9 mouse cellular contexts compared by ENCODE assay signal in genomic region chr8:117328758-117329157, GRCm38 (mm10).
A peak's percentile ranks its signal among the peaks of the same experiment; 100 is the strongest.
DNase-seq lines count a peak whose midpoint lies in the region; ATAC-seq and TF ChIP-seq lines count a peak whose summit lies in the region.
"Had no signal": no experiment of that assay in that cellular context is flagged by ENCODE, and none has a peak within 500 bp of the region (broad histone marks: within the 10 kb centered on the region; RNA-seq: fewer than 3 reads in every experiment).

No protein-coding gene starts in this region.

- intact Hi-C loops in heart, postnatal 14 days (cut with DNase I): no loop called here

- CTCF ChIA-PET in Patski (lab: Charles Lee): interaction anchor here (0.8 to 1.4 kb wide), 3 partner anchors 17 to 30 kb away, joined by 3 to 4 read pairs (median 3); no protein-coding TSS in a partner anchor

- H3K79me3 ChIP-seq in C2C12 (ENCODE audit: low read depth): peaks cover 7% of the 10 kb centered on the region

- in situ Hi-C loops in Patski (cut with MboI; ENCODE audit: low pct_unique_long_range_greater_than_20kb): no loop called here

- DNase-seq in layer of hippocampus, adult 2 months (ENCODE audit: low spot score in 2 of 2): no peak
- no peak for DNase-seq in layer of hippocampus, postnatal 14 days (ENCODE audit: low spot score in 2 of 2)
- DNase-seq in Patski (ENCODE audit: low read depth, low spot score): peak; percentile 81
- peak; percentile 57 to 78 for DNase-seq in kidney, postnatal 36 days
- no peak for DNase-seq in heart, postnatal 14 days
- DNase-seq in embryo, embryonic 10 days (ENCODE audit: low spot score): no peak
- no peak for DNase-seq in heart, embryonic 10.5 days (ENCODE audit: low spot score)
- DNase-seq: left cerebral cortex, postnatal 4 days had no signal

- ATAC-seq in Patski: peak; percentile 75

- H3K9me3 ChIP-seq in heart, embryonic 10.5 days: no peaks in the 10 kb centered on the region

- no peak overlapping the region for H3K4me3 ChIP-seq in layer of hippocampus, adult 2 months
- H3K4me3 ChIP-seq in C2C12 (ENCODE audit: insufficient read depth, poor library complexity, severe bottlenecking): no peak overlapping the region
- no peak overlapping the region for H3K4me3 ChIP-seq in heart, embryonic 10.5 days

- no peak for TF ChIP-seq CTCF in layer of hippocampus, adult 2 months (conservative IDR thresholded peaks at IDR 0.05)
- TF ChIP-seq CTCF in C2C12 (IDR thresholded peaks at IDR 0.05; ENCODE audit: control insufficient read depth, insufficient read depth, insufficient read length) (no peak), Patski (IDR thresholded peaks at IDR 0.05) (no peak)

- no peak overlapping the region for H3ac ChIP-seq in C2C12 (ENCODE audit: control insufficient read depth, insufficient read length, low read depth)

- H3K36me3 ChIP-seq in C2C12 (ENCODE audit: control insufficient read depth, insufficient read depth): no peaks in the 10 kb centered on the region
- no peaks in the 10 kb centered on the region for H3K36me3 ChIP-seq in heart, embryonic 10.5 days

- H3K4me1 ChIP-seq in heart, embryonic 10.5 days: peaks cover 45% of the 10 kb centered on the region

- H3K27me3 ChIP-seq in C2C12 (ENCODE audit: control insufficient read depth, insufficient read depth, insufficient read length) (no peaks in the 10 kb centered on the region), Patski (no peaks in the 10 kb centered on the region)
- H3K27me3 ChIP-seq in heart, embryonic 10.5 days (ENCODE audit: insufficient read depth, poor library complexity, severe bottlenecking): no peaks in the 10 kb centered on the region

- peak overlapping the region; percentile 88 for H3K27ac ChIP-seq in layer of hippocampus, adult 2 months
- no peak overlapping the region for H3K27ac ChIP-seq in heart, embryonic 10.5 days

- H3K79me2 ChIP-seq in C2C12 (ENCODE audit: control insufficient read depth, insufficient read depth): peaks cover 56% of the 10 kb centered on the region

- POLR2A ChIA-PET in Patski (lab: Charles Lee): no interaction called here

- WGBS in heart, embryonic 10.5 days: 80% methylated on average over 9 of the region's 9 CpGs

TF ChIP-seq in C2C12, 6 proteins besides CTCF, POLR2A, EP300 and RAD21:
- TF ChIP-seq MYOG (IDR thresholded peaks at IDR 0.05; ENCODE audit: control insufficient read depth, extremely low read depth, insufficient read length) (no peak), CEBPB (IDR thresholded peaks at IDR 0.05; ENCODE audit: low read depth) (peak; percentile 1), FOSL1 (IDR thresholded peaks at IDR 0.05; ENCODE audit: insufficient read depth, low read length, poor library complexity, severe bottlenecking) (no peak), MAX (IDR thresholded peaks at IDR 0.05) (no peak)
TF ChIP-seq in C2C12: peak in this region for 1.

Comparison
In these comparisons a context has a peak if more than half of its experiments do, and no peak if none do; other contexts are left out.
1. DNase-seq: peak in Patski (single experiment) and kidney, postnatal 36 days (2 of 2); none in layer of hippocampus, adult 2 months (0 of 2), layer of hippocampus, postnatal 14 days (0 of 2), heart, postnatal 14 days (0 of 2), embryo, embryonic 10 days (single experiment) and heart, embryonic 10.5 days (single experiment).